Mouse (Mus musculus): Measurements from ENCODE around the gene Dnah10. TPM values are rescaled to one million over a fixed set of nuclear protein-coding genes. Genes with fewer than 3 reads are reported as not detected.

The Dnah10 gene
- polyA plus RNA-seq, 1 experiment from 2014 or later, result 0.95 TPM

DNA sequence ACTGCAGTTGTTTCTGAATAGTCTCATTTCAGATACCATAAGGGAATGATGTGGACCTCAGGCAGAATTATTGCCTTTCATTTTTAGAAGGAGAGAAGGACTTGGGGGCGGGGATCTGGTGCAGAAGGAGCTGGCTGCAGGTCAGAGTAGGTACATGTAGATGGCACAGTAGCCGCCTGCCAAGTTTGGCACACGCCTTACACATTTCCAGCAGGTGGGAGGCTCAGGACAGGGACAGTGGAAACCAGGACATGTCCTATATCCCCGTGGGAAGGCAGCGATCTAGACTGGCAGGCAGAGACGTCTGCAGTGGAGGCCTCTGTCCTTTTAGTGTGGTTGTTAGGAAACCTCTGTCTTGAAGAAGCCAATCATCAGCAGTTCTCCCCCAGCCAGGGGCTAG, 154.9 kb downstream of the Dnah10 start:
- WGBS, result 80% methylated on average over 6 of the region's 6 CpGs

GRCm38 (mm10) chr5:124883877-124884276, 159.0 kb downstream of the Dnah10 start:
- no peak for ATAC-seq

More for the DNA sequence above, 154.9 kb downstream of the Dnah10 start:
- ATAC-seq (no peak), DNase-seq (ENCODE audit: low spot score) (no peak)
- H3K9me3 ChIP-seq (ENCODE audit: low read length), result no peaks in the 10 kb centered on the region
- H3K4me2 ChIP-seq (replicated peaks; ENCODE audit: low read depth, low read length), result no peak overlapping the region
- H3K27ac ChIP-seq (ENCODE audit: low read length), result no peak overlapping the region
- no peak for TF ChIP-seq CTCF (IDR thresholded peaks at IDR 0.05)
- TF ChIP-seq EP300 (IDR thresholded peaks at IDR 0.05), result no peak
- H3K4me1 ChIP-seq (ENCODE audit: insufficient read depth, low read depth, low read length), result no peaks in the 10 kb centered on the region
- no peak overlapping the region for H3K4me3 ChIP-seq (ENCODE audit: low read depth, low read length)
- no peak overlapping the region for H3K9ac ChIP-seq (replicated peaks; ENCODE audit: low read depth)
- no peaks in the 10 kb centered on the region for H3K27me3 ChIP-seq (replicated peaks; ENCODE audit: insufficient read depth, low read length)
- 0 out of 2 replicates have a peak, but pooled peaks cover 4% of the 10 kb centered on the region for H3K36me3 ChIP-seq (ENCODE audit: insufficient read depth, low read length)

More at GRCm38 (mm10) chr5:124883877-124884276, 159.0 kb downstream of the Dnah10 start:
- Histone ChIP-seq H3K4me1 (ENCODE audit: insufficient read depth, low read depth, low read length) (no peaks in the 10 kb centered on the region), H3K4me3 (ENCODE audit: low read depth, low read length) (no peak overlapping the region), H3K4me2 (replicated peaks; ENCODE audit: low read depth, low read length) (no peak overlapping the region), H3K9me3 (ENCODE audit: low read length) (no peaks in the 10 kb centered on the region), H3K27me3 (replicated peaks; ENCODE audit: insufficient read depth, low read length) (no peaks in the 10 kb centered on the region), H3K9ac (replicated peaks; ENCODE audit: low read depth) (no peak overlapping the region), H3K36me3 (ENCODE audit: insufficient read depth, low read length) (peaks cover 4% of the 10 kb centered on the region; the same call in 1 of the 2 replicates), H3K27ac (ENCODE audit: low read length) (no peak overlapping the region)
- WGBS, result 91% methylated on average over 6 of the region's 6 CpGs
- no peak for DNase-seq (ENCODE audit: low spot score)
- TF ChIP-seq EP300 (IDR thresholded peaks at IDR 0.05) (no peak), CTCF (IDR thresholded peaks at IDR 0.05) (no peak)

Other genes with a start within 250 kb of the Dnah10 start
- gene Rilpl2, start 246.7 kb upstream of the Dnah10 start, polyA plus RNA-seq (2015; fragmentation: Nextera tagmentation; extraction: Ambion mirVana), result 31.5 and 32.7 TPM in 2 replicates
- gene Snrnp35, start 242.0 kb upstream of the Dnah10 start, polyA plus RNA-seq (2015; fragmentation: Nextera tagmentation; extraction: Ambion mirVana), result 11.7 and 12.8 TPM in 2 replicates
- 24.4 and 26.6 TPM in 2 replicates for gene Rilpl1, start 193.7 kb upstream of the Dnah10 start, polyA plus RNA-seq (2015; fragmentation: Nextera tagmentation; extraction: Ambion mirVana)
- gene Tmed2, start 184.4 kb upstream of the Dnah10 start, polyA plus RNA-seq (2015; fragmentation: Nextera tagmentation; extraction: Ambion mirVana), result 478 and 479 TPM in 2 replicates
- 6.3 and 6.7 TPM in 2 replicates for gene Ddx55, start 172.2 kb upstream of the Dnah10 start, polyA plus RNA-seq (2015; fragmentation: Nextera tagmentation; extraction: Ambion mirVana)
- gene Eif2b1, start 146.0 kb upstream of the Dnah10 start, polyA plus RNA-seq (2015; fragmentation: Nextera tagmentation; extraction: Ambion mirVana), result 44.4 and 46.6 TPM in 2 replicates
- 23.5 and 25.3 TPM in 2 replicates for gene Gtf2h3, start 145.9 kb upstream of the Dnah10 start, polyA plus RNA-seq (2015; fragmentation: Nextera tagmentation; extraction: Ambion mirVana)
- 23.8 and 26.8 TPM in 2 replicates for gene Atp6v0a2, start 96.5 kb upstream of the Dnah10 start, polyA plus RNA-seq (2015; fragmentation: Nextera tagmentation; extraction: Ambion mirVana)
- gene Ccdc92, start 137.3 kb downstream of the Dnah10 start, polyA plus RNA-seq (2015; fragmentation: Nextera tagmentation; extraction: Ambion mirVana), result 9.8 and 10.7 TPM in 2 replicates
- gene Zfp664, start 137.6 kb downstream of the Dnah10 start, polyA plus RNA-seq (2015; fragmentation: Nextera tagmentation; extraction: Ambion mirVana), result 79.5 and 90.5 TPM in 2 replicates